Mouse (Mus musculus): ENCODE measurements around the gene Pigc.

- TF ChIP-seq POLR2A (IDR thresholded peaks at IDR 0.05; ENCODE audit: insufficient read depth, low read depth, low read length), result no peak
- no peak for TF ChIP-seq CTCF (IDR thresholded peaks at IDR 0.05)
These were observed 10.6 kb downstream of the Pigc start, which contains the start of gene 4930558K02Rik for GRCm38 (mm10) chr1:161979536-161979935.

All from heart, adult 2 months (tissue).